Mouse (Mus musculus) midbrain, embryonic 10.5 days (tissue): Measurements from ENCODE around the gene Map3k7. TPM values are rescaled to one million over a fixed set of nuclear protein-coding genes. Genes with fewer than 3 reads are reported as not detected.

Experiments
- DNase-seq: peaks from one replicate; pipeline ENCODE4 v3.0.0-alpha.2; 2017; ENCODE audit warnings: low spot score
- H3K27ac ChIP-seq: fragments of 300-500 bp; sonication (generic); replicated peaks from 2 replicates; pipeline ENCODE4 v1.5.1; 2016; ENCODE audit warnings: mild to moderate bottlenecking
- H3K27me3 ChIP-seq: fragments of 300-500 bp; sonication (generic); 2 replicates; pipeline ENCODE4 v1.6.1; 2016; ENCODE audit warnings: low read depth, mild to moderate bottlenecking; ENCODE audit not compliant: poor library complexity, severe bottlenecking
- H3K36me3 ChIP-seq: fragments of 300-500 bp; sonication (generic); 2 replicates; pipeline ENCODE4 v1.6.1; 2016; ENCODE audit warnings: mild to moderate bottlenecking, moderate library complexity
- H3K4me1 ChIP-seq: fragments of 300-500 bp; sonication (generic); 2 replicates; pipeline ENCODE4 v1.6.1; 2016
- H3K4me3 ChIP-seq: fragments of 300-500 bp; sonication (generic); 2 replicates; pipeline ENCODE4 v1.5.1; 2016; ENCODE audit warnings: mild to moderate bottlenecking, moderate library complexity
- H3K9me3 ChIP-seq: fragments of 300-500 bp; sonication (generic); replicated peaks from 2 replicates; pipeline ENCODE4 v1.6.1; 2016; ENCODE audit warnings: mild to moderate bottlenecking
- WGBS: fragments of 180-500 bp; shearing (Covaris S2); methylation state at CpG from one replicate; pipeline ENCODE4 v1.1.7; 2016; 5-methylcytosine and 5-hydroxymethylcytosine counted together
- polyA plus RNA-seq: library from polyadenylated mRNA; unstranded; fragments of >200 nt; fragmentation: Nextera tagmentation; extraction: Ambion mirVana; gene quantifications from 2 replicates; pipeline ENCODE4 v1.2.1, GENCODE M21; 2016

The Map3k7 gene
- polyA plus RNA-seq, 1 experiment from 2014 or later = 36.1 TPM

DNA sequence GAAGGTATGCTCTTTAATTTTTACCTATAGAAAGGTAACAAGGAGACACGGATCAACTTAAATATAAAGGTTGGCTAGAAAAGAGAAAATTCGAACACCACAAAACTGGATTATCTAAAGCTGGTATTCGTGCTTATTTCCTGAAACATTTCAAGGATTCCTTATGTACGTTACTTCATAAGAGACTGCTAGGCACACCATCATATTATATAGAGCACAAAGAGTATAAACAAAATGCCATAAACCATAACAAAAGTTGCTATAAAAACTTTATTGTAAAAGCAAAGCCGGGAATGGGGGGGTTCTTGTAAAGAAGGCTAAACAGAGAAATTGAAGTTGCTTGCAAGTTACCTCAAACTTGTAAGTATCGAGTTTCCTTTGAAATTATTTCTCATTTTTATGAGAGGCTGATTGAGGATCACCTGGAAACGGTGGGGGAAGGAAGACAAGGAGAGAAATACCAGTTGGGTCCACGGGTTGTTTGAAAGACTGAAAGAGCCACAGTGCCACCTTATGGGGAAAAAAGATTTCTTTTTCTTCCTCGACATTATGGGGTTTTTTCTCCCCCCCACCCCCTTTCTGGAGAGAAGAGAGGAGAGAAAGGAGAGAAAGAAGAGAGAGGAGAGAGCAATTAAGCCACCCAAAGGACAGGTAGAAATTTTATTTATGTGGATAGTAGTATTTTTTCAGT lies 25.3 kb upstream of the Map3k7 start:
- Histone ChIP-seq H3K4me3 (no peak overlapping the region), H3K27ac (no peak overlapping the region), H3K27me3 (peaks cover 74% of the 10 kb centered on the region), H3K36me3 (no peaks in the 10 kb centered on the region), H3K9me3 (no peaks in the 10 kb centered on the region), H3K4me1 (peaks cover 31% of the 10 kb centered on the region)
- DNase-seq = no peak
- 36% methylated on average over 9 of the region's 9 CpGs for WGBS

DNA sequence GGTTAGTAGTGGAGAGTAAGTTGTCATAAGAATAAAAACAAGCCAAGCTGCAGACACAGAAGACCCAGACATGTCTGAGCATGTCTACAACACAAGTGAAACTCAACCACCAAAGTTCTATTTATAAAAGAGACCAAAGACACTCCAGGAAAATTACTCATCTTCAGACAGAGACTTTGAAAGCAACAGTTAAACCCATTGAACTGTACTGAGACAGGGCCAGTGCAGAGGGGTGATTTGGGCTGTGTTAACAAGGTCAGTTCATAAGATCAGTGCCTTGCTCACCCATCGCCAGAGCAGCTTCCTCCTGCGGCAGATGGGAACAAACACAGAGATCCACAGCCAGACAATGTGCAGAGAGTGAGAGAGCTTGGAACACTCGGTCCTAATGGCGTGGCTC lies 22.3 kb upstream of the Map3k7 start:
- DNase-seq = no peak
- Histone ChIP-seq H3K9me3 (no peaks in the 10 kb centered on the region), H3K4me1 (peaks cover 20% of the 10 kb centered on the region), H3K27me3 (peaks cover 48% of the 10 kb centered on the region), H3K36me3 (no peaks in the 10 kb centered on the region), H3K27ac (no peak overlapping the region), H3K4me3 (no peak overlapping the region)
- 63% methylated on average over 4 of the region's 4 CpGs for WGBS

DNA sequence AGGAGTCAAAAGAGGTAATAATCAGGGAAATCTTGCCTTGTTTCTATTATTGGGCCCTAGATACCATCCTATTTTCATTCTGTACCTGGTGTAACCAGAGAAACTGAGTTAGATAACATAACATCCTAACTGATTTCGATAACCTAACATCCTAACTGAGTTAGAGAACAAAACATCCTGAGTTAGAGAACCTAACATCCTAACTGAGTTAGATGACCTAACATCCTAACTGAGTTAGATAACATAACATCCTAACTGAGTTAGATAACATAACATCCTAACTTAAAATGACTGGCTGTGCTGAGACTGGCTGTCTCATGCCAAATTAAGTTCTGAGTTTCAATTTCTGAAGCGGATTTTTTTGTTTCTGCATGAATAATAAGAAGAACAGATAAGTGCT lies 20.9 kb upstream of the Map3k7 start:
- DNase-seq = no peak
- Histone ChIP-seq H3K9me3 (no peaks in the 10 kb centered on the region), H3K4me1 (peaks cover 6% of the 10 kb centered on the region), H3K27me3 (peaks cover 36% of the 10 kb centered on the region), H3K4me3 (no peak overlapping the region), H3K27ac (no peak overlapping the region), H3K36me3 (no peaks in the 10 kb centered on the region)
- WGBS = 81% methylated on average over 2 of the region's 2 CpGs

DNA sequence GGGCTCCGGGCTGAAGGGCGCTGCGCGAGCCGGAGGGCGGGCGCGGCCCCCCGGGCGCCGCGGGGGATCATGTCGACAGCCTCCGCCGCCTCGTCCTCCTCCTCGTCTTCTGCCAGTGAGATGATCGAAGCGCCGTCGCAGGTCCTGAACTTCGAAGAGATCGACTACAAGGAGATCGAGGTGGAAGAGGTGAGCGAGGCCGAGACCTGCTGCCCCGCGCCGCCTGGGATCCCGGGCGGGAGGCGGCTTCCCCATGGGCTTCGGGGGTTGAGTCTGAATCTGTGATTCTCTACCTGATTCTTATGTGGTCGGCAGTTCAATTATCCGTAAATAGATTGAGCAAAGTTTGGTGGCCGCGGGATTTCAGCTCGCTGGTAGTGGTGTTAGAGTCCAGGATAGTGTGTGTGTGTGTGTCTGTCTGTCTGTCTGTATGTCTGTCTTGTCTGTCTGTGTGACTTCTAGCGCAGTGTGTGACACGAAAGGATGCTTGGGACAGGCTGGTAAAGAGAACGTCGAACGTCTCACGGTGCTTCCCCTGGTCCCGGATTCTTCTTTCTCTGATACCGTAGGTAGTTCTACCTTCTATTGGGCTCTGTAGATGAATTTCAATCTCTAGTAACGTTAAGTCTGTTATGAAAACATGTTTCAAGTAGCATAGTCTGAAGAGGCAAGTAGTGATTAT lies 438 bp downstream of the Map3k7 start:
- WGBS = under 1% methylated on average over 47 of the region's 47 CpGs
- peak overlapping the region; percentile 91 for H3K4me3 ChIP-seq
- no peaks in the 10 kb centered on the region for H3K36me3 ChIP-seq
- peaks cover 27% of the 10 kb centered on the region for H3K4me1 ChIP-seq
- no peaks in the 10 kb centered on the region for H3K27me3 ChIP-seq
- no peak for DNase-seq
- no peaks in the 10 kb centered on the region for H3K9me3 ChIP-seq
- H3K27ac ChIP-seq = peak overlapping the region; percentile 95

DNA sequence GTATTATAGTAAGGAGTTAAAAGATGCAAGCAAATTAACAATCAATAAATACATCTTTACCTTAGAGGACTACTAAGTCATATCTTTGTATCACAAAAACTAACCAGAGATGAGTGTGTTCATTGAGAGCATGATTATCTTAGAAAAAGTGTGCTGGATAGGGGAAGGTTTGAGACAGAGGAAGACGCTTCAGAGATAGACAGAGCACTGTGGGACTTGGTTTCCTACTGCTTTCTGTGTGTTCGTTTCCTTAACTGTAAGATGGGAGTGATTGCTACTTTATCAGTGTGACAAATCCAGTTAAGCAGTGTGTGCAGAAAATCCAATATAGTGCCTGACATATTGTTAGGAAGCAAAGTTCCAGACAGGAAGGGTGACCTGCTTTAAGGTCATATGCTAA lies 1.3 kb downstream of the Map3k7 start:
- 56% methylated on average over 2 of the region's 2 CpGs for WGBS
- Histone ChIP-seq H3K9me3 (no peaks in the 10 kb centered on the region), H3K27me3 (no peaks in the 10 kb centered on the region), H3K4me3 (peak overlapping the region; percentile 91), H3K4me1 (peaks cover 27% of the 10 kb centered on the region), H3K36me3 (no peaks in the 10 kb centered on the region), H3K27ac (no peak overlapping the region)
- no peak for DNase-seq

DNA sequence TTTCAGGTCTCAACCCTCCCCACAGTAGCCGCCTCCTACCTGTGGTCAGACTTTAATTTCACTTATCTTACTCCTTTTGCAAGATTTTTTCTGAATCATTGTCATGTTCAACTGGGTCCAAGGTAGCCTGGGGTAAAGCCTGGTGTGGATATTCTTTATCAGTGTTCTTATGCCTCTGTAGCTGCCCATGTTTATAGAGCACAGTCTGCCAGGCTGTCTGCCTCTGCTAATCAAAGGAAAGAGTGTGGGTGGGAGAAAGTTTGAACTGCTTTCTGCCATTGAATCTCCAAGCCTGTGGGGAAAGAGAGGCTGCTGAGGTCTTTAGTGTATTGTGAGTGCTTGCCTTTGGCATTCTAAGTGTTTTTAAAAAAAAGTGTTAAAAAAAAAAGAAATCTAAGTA lies 7.5 kb downstream of the Map3k7 start:
- Histone ChIP-seq H3K9me3 (no peaks in the 10 kb centered on the region), H3K4me3 (no peak overlapping the region), H3K27ac (no peak overlapping the region), H3K27me3 (no peaks in the 10 kb centered on the region), H3K4me1 (no peaks in the 10 kb centered on the region), H3K36me3 (peaks cover 3% of the 10 kb centered on the region; the same call in 1 of the 2 replicates)
- no peak for DNase-seq
- WGBS = 88% methylated on average over 1 of the region's 1 CpGs

DNA sequence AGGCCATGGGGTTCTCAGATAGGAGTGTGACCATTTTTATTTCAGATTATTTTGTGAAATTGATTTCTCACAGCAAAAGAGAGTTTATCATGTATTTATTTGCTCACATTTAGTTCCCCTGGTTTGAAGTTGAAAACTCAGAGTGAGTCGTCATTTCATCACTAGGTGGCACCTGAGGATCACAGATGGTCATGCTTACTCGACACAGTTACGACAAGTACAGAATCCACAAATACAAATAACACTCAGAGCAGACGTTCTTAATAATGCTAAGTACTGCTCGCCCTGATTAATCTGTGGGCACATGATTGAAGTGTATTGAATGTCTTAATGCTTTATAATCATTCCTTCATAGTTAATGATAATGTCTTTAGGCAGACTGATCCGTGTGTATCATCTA lies 8.3 kb downstream of the Map3k7 start:
- Histone ChIP-seq H3K9me3 (no peaks in the 10 kb centered on the region), H3K4me3 (no peak overlapping the region), H3K27me3 (no peaks in the 10 kb centered on the region), H3K36me3 (peaks cover 10% of the 10 kb centered on the region), H3K4me1 (no peaks in the 10 kb centered on the region), H3K27ac (no peak overlapping the region)
- WGBS = 71% methylated on average over 6 of the region's 6 CpGs
- DNase-seq = no peak

DNA sequence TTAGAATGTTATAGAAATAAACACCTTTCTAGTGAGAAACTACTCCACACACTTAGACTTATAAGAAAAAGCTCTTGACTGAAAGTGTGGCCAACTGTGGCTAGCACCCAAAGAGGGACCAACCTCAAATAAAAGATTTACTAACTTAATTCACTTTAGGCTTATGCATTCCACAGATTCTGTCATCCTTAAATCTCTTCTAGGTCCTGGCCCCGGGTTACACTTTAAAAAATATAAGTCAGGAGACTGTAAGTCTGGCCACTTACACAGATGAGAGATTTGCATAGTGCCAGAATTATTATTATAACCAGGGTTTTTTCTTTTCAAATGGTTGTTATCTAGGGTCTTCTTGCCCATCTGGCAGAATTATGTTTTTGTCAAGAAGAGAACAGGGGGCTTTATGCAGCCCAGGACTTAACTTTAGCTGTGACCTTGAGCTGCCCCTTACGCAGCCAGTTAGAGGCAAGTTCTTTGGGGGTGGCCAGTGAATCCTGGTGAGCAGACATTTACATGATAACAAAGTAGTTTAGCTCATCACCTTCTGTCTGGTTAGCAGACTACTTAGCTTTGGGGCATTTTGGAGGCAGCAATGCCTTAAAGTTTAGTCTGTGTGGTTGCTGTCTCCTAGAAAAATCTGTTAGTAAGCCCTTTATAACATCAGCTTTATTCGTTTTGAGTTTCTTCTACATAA lies 11.5 kb downstream of the Map3k7 start:
- 73% methylated on average over 3 of the region's 3 CpGs for WGBS
- H3K4me3 ChIP-seq = no peak overlapping the region
- DNase-seq = no peak
- no peaks in the 10 kb centered on the region for H3K9me3 ChIP-seq
- no peak overlapping the region for H3K27ac ChIP-seq
- H3K4me1 ChIP-seq = no peaks in the 10 kb centered on the region
- no peaks in the 10 kb centered on the region for H3K27me3 ChIP-seq
- H3K36me3 ChIP-seq = peaks cover 40% of the 10 kb centered on the region

DNA sequence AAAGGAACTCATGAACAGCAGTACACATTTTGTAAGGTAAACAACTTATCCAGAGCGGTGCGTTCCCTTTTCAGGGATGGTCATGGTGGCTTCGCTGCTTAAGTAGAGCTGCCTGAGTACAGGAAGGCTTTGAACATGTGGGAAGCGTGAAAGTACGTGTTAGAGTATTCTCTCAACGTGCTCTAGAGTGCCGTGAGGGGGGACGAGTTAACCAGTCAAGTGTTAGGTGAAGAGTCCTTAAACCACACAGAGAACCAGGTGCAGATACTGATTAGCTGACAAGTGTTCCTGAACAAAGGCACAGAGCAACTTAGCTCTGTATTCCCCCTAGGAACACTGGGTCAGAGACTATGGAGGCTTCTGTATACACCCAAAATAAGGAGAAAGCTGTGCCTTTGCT lies 18.0 kb downstream of the Map3k7 start:
- H3K36me3 ChIP-seq = peaks cover 83% of the 10 kb centered on the region
- no peaks in the 10 kb centered on the region for H3K9me3 ChIP-seq
- no peak overlapping the region for H3K27ac ChIP-seq
- H3K4me1 ChIP-seq = no peaks in the 10 kb centered on the region
- no peak overlapping the region for H3K4me3 ChIP-seq
- 98% methylated on average over 8 of the region's 8 CpGs for WGBS
- H3K27me3 ChIP-seq = no peaks in the 10 kb centered on the region
- no peak for DNase-seq

DNA sequence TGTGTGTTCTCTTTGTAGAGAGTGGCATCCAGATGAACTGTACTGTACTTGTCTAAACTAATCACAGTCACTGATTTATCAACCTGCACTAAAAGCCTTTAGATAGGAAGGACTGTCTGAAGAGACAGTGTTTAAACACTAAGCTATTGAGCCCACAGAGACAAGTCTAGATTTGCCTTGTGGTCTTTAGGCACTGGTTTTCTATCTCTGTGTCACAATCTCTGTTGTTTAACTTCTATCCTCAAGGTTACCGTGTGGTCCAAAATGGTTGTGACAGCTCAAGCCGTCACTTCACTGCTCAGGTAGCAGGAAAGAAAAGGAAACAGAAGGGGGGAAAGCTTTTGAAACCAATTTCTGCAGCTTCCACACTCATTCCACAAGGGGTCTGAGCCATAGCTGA lies 29.5 kb downstream of the Map3k7 start:
- Histone ChIP-seq H3K4me1 (no peaks in the 10 kb centered on the region), H3K4me3 (no peak overlapping the region), H3K36me3 (peaks cover 81% of the 10 kb centered on the region), H3K9me3 (no peaks in the 10 kb centered on the region), H3K27me3 (no peaks in the 10 kb centered on the region), H3K27ac (no peak overlapping the region)
- WGBS = 91% methylated on average over 2 of the region's 2 CpGs
- no peak for DNase-seq

DNA sequence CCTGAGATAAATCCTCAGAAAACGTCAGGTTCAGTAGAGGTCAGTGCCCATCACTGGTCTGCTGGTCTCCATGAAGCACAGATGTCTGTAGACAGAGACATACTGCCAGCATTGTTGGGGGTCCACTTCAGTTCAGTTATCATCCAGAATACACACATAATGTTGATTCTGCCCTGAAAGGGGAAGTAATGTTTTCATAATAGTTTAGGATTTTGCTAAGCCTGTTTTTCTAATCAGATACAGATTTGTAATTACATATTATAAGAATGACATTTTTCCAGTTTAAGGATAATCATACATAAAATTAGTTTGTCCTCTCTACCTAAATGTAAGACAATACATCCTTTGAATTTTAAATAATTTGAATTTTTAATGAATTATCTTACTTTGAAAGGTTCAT lies 30.0 kb downstream of the Map3k7 start:
- Histone ChIP-seq H3K36me3 (peaks cover 76% of the 10 kb centered on the region), H3K9me3 (no peaks in the 10 kb centered on the region), H3K4me1 (no peaks in the 10 kb centered on the region), H3K27ac (no peak overlapping the region), H3K27me3 (no peaks in the 10 kb centered on the region), H3K4me3 (no peak overlapping the region)
- WGBS = 70% methylated on average over 1 of the region's 1 CpGs
- no peak for DNase-seq

DNA sequence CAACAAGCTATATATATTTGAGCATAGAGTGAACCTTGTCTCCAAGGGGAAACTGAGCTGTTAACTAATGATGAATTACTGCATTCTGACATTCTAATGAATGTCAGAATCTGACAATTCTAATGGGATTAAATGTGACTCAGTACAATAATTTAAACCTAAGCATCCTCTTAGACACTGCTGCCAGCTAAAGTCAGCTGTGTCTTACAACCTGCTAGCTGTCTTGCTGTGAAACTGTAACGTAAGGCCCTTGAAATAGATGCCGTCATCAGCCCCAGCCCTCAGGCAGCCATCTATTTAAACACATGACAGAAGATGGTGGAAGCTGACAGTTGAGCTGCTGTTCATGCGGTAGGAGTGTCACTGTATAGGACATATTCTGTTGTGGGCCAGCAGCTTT lies 37.6 kb downstream of the Map3k7 start:
- Histone ChIP-seq H3K27me3 (no peaks in the 10 kb centered on the region), H3K4me3 (no peak overlapping the region), H3K27ac (no peak overlapping the region), H3K36me3 (peaks cover 58% of the 10 kb centered on the region), H3K9me3 (no peaks in the 10 kb centered on the region), H3K4me1 (no peaks in the 10 kb centered on the region)
- no peak for DNase-seq
- 90% methylated on average over 3 of the region's 3 CpGs for WGBS
